Mouse (Mus musculus) CD4-positive helper T cell, adult 2 months (primary cell): ENCODE measurements around the gene Olfr736.

Source experiments
- DNase-seq: peaks from one replicate; pipeline ENCODE4 v3.0.0-alpha.2; 2012; ENCODE audit warnings: low read depth, missing footprints, low spot score

Olfr736 gene

GRCm38 (mm10) chr14:50380863-50381262 is at the start of gene Olfr736:
Olfr736 (plus strand) TSS chr14:50381163.
- DNase-seq, result no peak

- no peak for DNase-seq
Measured at GRCm38 (mm10) chr14:50348796-50349195, 32.2 kb upstream of the Olfr736 start, which contains the start of gene Olfr735. Olfr735 (minus strand) TSS chr14:50348872.

DNA sequence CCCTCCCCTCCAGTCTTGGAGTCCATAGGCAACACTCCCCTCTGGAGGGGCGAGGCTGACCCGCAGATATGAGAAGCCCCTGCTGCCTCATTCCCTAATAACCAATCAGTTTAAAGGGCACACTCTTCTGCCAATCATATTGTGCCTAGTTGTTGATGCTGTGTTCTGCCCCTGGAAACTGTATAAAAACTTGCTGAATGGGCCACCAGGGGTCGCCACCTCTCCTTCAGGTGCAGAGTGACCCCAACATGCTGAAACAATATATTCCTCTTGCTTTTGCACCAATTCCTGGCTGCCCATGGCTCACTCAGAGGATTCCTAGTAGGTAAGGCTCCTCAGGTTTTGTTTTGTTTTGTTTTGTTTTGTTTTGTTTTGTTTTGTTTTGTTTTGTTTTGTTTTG is 28.5 kb upstream of the Olfr736 start:
- no peak for DNase-seq

DNA sequence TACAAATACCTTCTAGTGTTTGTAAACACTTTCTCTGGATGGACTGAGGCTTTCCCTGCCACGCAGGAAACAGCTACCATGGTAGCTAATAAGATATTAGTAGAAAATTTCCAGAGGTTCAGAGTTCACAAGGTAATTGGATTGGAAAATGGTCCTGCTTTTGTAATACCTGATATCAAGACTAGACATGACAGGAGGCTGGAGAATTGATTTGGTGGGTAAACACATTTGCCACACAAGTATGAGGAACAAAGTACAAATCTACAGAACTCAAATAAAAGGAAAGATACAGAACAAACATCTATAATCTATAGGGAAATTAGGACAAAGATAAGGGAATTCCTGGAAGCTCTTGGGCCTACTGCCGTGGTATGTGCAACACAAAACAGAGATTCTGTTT is 24.2 kb upstream of the Olfr736 start:
- DNase-seq, result no peak

DNA sequence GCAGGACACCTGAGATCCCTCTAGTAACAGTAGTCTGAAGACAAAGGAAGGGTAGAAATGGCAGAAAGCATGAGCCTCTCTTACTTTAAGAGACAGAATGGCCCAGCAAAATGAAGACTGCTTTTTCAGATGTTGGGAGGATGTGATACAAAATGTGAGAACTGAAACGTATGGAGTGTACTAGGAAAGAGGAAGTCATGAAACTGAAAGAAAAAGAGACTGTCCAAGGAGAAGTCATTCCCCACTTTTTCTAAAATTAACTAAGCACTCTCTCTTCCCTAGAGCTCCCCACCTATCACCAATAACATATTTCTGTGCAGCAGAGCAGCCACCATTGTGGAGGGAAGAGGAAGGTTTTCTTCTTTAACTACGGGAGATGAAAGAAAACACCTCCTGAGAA is 23.4 kb upstream of the Olfr736 start, which contains the start of gene Tlr11:
Gene Tlr11, plus strand, starts transcription at position 322 of the 400 bp plus-strand sequence.
- DNase-seq, result no peak

DNA sequence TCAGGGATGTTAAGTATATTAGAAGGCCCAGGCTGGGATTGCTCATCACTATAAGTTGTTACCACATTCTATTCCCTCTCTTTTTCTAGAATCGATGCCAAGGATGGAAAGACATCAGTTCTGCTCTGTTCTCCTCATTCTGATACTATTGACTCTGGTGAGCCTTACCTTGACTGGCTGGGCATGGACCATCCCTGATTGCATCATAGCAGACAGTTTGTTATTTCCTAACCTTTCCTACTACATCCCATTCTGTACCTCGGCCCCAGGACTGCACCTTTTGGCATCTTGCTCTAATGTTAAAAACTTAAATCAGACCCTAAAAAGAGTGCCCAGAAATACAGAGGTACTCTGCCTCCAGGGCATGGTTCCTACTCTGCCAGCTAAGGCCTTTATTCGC is 20.5 kb upstream of the Olfr736 start:
- no peak for DNase-seq

GRCm38 (mm10) chr14:50363561-50363960 is 17.4 kb upstream of the Olfr736 start:
- no peak for DNase-seq

DNA sequence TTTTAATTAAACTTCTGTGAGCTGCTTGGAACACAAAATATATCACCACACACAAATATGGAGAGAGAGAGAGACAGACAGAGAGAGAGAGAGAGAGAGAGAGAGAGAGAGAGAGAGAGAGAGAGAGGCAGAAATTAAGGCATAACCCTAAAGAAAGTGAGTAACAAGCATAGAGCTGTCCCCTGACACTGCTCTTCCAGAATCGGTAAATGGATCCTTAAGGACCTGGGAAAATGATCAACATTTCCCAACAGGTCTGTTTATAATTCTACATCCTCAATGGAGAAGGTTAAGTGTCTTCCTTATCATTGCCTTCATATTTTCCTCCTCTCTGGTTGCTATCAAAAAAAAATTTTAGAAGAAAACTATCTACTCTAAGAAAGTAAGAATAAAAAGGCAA is 26.3 kb downstream of the Olfr736 start, which contains the start of gene Olfr738:
Gene Olfr738, plus strand, starts transcription at position 301 of the 400 bp plus-strand sequence.
- DNase-seq, result no peak

DNA sequence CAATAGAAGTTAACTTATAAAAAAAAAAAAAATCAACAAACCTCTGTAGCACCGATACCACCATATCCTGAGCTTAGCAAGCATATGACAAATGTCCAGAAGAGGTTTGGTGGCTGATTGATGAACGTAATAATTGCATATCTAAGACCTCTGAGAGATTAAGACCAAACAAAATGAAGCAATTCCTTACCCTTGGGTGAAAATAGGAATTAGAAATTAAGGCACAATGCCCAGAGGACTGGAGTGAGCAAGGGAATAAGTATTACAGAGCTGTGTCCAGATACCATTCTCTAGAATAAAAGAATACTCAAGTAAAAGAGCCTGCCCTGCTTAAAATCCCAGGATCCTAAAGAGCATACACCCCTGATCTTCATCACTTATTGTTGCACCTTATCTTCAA is 37.4 kb downstream of the Olfr736 start, which contains the start of gene Olfr739:
Gene Olfr739, plus strand, starts transcription at position 301 of the 400 bp plus-strand sequence.
- no peak for DNase-seq
